In genomic region chr6:136516626-136517025, GRCm38 (mm10) we compare ENCODE assay signal across 32 mouse cellular contexts. TPM values are rescaled to one million over a fixed set of nuclear protein-coding genes. Genes with fewer than 3 reads are reported as not detected.
DNase-seq lines count a peak whose midpoint lies in the region; ATAC-seq and TF ChIP-seq lines count a peak whose summit lies in the region.
"Had no signal": no experiment of that assay in that cellular context is flagged by ENCODE, and none has a peak within 500 bp of the region (broad histone marks: within the 10 kb centered on the region; RNA-seq: fewer than 3 reads in every experiment).

No protein-coding gene starts in this region.

- WGBS in cerebellum, adult 2 months, result 91% methylated on average over 6 of the region's 6 CpGs
- WGBS in liver, embryonic 15.5 days (ENCODE audit: insufficient replicate concordance), result 69% methylated on average over 6 of the region's 6 CpGs

- no peak for ATAC-seq in liver, embryonic 15.5 days (ENCODE audit: insufficient read depth)
- ATAC-seq: forebrain, embryonic 16.5 days; hindbrain, embryonic 16.5 days; inflammation-experienced regulatory T-cells, adult 6 months; Patski had no signal

- H3K9ac ChIP-seq in liver, embryonic 15.5 days, result no peak overlapping the region
- H3K9ac ChIP-seq: embryonic facial prominence, embryonic 13.5 days; forebrain, embryonic 12.5 days; heart, embryonic 12.5 days; heart, embryonic 15.5 days; hindbrain, embryonic 13.5 days had no signal

- H3K27ac ChIP-seq in cerebellum, adult 2 months (ENCODE audit: insufficient read depth, low read length), result no peak overlapping the region
- H3K27ac ChIP-seq in liver, embryonic 15.5 days (replicated peaks), result peak overlapping the region; percentile 100; the same call in 1 of the 2 replicates
- H3K27ac ChIP-seq in testis, adult 2 months (ENCODE audit: control insufficient read depth, insufficient read depth, low read depth, low read length), result no peak overlapping the region
- H3K27ac ChIP-seq: embryonic facial prominence, embryonic 10.5 days; embryonic facial prominence, embryonic 13.5 days; forebrain, embryonic 12.5 days; heart, embryonic 15.5 days; hindbrain, embryonic 13.5 days had no signal

- peaks cover 4% of the 10 kb centered on the region for H3K9me3 ChIP-seq in liver, embryonic 15.5 days (replicated peaks)

- no peaks in the 10 kb centered on the region for H3K36me3 ChIP-seq in liver, embryonic 15.5 days (replicated peaks)
- H3K36me3 ChIP-seq in testis, adult 2 months (ENCODE audit: control insufficient read depth, insufficient read depth, low read length), result no peaks in the 10 kb centered on the region
- H3K36me3 ChIP-seq: forebrain, embryonic 12.5 days; G1E; heart, embryonic 15.5 days; hindbrain, embryonic 13.5 days had no signal

- no peaks in the 10 kb centered on the region for H3K27me3 ChIP-seq in cerebellum, adult 2 months (ENCODE audit: control insufficient read depth, insufficient read depth, low read length)
- no peaks in the 10 kb centered on the region for H3K27me3 ChIP-seq in liver, embryonic 15.5 days
- no peaks in the 10 kb centered on the region for H3K27me3 ChIP-seq in testis, adult 2 months (ENCODE audit: control insufficient read depth, insufficient read depth, low read length)
- H3K27me3 ChIP-seq: CH12.LX; embryonic facial prominence, embryonic 13.5 days; heart, embryonic 12.5 days; heart, embryonic 15.5 days; hindbrain, embryonic 13.5 days; Patski had no signal

- TF ChIP-seq CTCF in cerebellum, adult 2 months (IDR thresholded peaks at IDR 0.05; ENCODE audit: borderline replicate concordance, insufficient read depth, low read depth, low read length), result no peak
- TF ChIP-seq CTCF in testis, adult 2 months (IDR thresholded peaks at IDR 0.05; ENCODE audit: control insufficient read depth, insufficient read depth, insufficient replicate concordance, low read depth, low read length), result no peak

- H3K4me1 ChIP-seq in cerebellum, adult 2 months (ENCODE audit: control insufficient read depth, insufficient read depth, low read length), result peaks cover 3% of the 10 kb centered on the region; the same call in 1 of the 2 replicates
- peaks cover 32% of the 10 kb centered on the region for H3K4me1 ChIP-seq in liver, embryonic 15.5 days (replicated peaks)
- H3K4me1 ChIP-seq in testis, adult 2 months (ENCODE audit: control insufficient read depth, insufficient read depth, low read length), result no peaks in the 10 kb centered on the region; the same call in 1 of the 2 replicates
- H3K4me1 ChIP-seq: embryonic facial prominence, embryonic 10.5 days; hindbrain, embryonic 10.5 days had no signal

- no peak for TF ChIP-seq POLR2A in cerebellum, adult 2 months (IDR thresholded peaks at IDR 0.05; ENCODE audit: borderline replicate concordance, insufficient read depth, low read length)
- TF ChIP-seq POLR2A in testis, adult 2 months (IDR thresholded peaks at IDR 0.05; ENCODE audit: control insufficient read depth, low read depth, low read length), result no peak

- no peak overlapping the region for H3K4me2 ChIP-seq in liver, embryonic 15.5 days
- H3K4me2 ChIP-seq: embryonic facial prominence, embryonic 13.5 days; forebrain, embryonic 12.5 days; heart, embryonic 12.5 days; heart, embryonic 15.5 days; hindbrain, embryonic 13.5 days had no signal

- peak; percentile 23 for DNase-seq in cerebellum, adult 9-10 months
- DNase-seq in cerebellum, adult 2 months, result no peak
- DNase-seq in liver, result no peak
- no peak for DNase-seq in testis, postnatal 10 days (ENCODE audit: low spot score)
- DNase-seq in induced T-regulatory cell, adult 2 months (ENCODE audit: low read depth), result peak; percentile 60
- no peak for DNase-seq in spleen, postnatal 10 days (ENCODE audit: low spot score in 2 of 2)
- DNase-seq: adrenal gland, postnatal 10 days; adrenal gland, postnatal 36 days; cerebellum, adult 18-20 months; cerebellum, postnatal 10 days; cerebellum, postnatal 36 days; embryo, embryonic 11 days; gastrocnemius, postnatal 10 days; gastrocnemius, postnatal 36 days; heart, postnatal 10 days; heart, postnatal 36 days had no signal

- H3K4me3 ChIP-seq in cerebellum, adult 2 months (replicated peaks; ENCODE audit: insufficient read depth, low read depth, low read length), result no peak overlapping the region
- H3K4me3 ChIP-seq in liver, embryonic 15.5 days (replicated peaks), result no peak overlapping the region
- peak overlapping the region; percentile 14 for H3K4me3 ChIP-seq in testis, adult 2 months (ENCODE audit: control insufficient read depth, low read depth, low read length)
- H3K4me3 ChIP-seq: embryonic facial prominence, embryonic 10.5 days; embryonic facial prominence, embryonic 13.5 days; erythroblast, embryonic 14.5 days; forebrain, embryonic 12.5 days; heart, embryonic 12.5 days; heart, embryonic 15.5 days; hindbrain, embryonic 10.5 days; hindbrain, embryonic 13.5 days had no signal

RNA-seq across cellular contexts. Expression of gene Atf7ip, which starts 10.7 kb away (rescaled TPM):
- 70.5 and 83.0 TPM in 2 replicates for polyA plus RNA-seq in cerebellum, adult 2 months (2012; rRNA removed)
- polyA plus RNA-seq in liver, embryonic 15.5 days (2015; fragmentation: Nextera tagmentation; extraction: Ambion mirVana), result 14.6 and 17.7 TPM in 2 replicates
- polyA plus RNA-seq in testis, adult 2 months (2012; rRNA removed), result 15.9 and 16.8 TPM in 2 replicates

Comparison
In these comparisons a context has a peak if more than half of its experiments do, and no peak if none do; other contexts are left out.
1. DNase-seq: peak in cerebellum, adult 9-10 months (single experiment) and induced T-regulatory cell, adult 2 months (single experiment); none in cerebellum, adult 2 months (0 of 2), liver (single experiment), testis, postnatal 10 days (single experiment) and spleen, postnatal 10 days (0 of 2).